Mouse (Mus musculus): Measurements from ENCODE around the gene D930020B18Rik. TPM values are rescaled to one million over a fixed set of nuclear protein-coding genes. Genes with fewer than 3 reads are reported as not detected.

Gene D930020B18Rik
- polyA plus RNA-seq, 1 experiment from 2014 or later: 0.14 TPM

DNA sequence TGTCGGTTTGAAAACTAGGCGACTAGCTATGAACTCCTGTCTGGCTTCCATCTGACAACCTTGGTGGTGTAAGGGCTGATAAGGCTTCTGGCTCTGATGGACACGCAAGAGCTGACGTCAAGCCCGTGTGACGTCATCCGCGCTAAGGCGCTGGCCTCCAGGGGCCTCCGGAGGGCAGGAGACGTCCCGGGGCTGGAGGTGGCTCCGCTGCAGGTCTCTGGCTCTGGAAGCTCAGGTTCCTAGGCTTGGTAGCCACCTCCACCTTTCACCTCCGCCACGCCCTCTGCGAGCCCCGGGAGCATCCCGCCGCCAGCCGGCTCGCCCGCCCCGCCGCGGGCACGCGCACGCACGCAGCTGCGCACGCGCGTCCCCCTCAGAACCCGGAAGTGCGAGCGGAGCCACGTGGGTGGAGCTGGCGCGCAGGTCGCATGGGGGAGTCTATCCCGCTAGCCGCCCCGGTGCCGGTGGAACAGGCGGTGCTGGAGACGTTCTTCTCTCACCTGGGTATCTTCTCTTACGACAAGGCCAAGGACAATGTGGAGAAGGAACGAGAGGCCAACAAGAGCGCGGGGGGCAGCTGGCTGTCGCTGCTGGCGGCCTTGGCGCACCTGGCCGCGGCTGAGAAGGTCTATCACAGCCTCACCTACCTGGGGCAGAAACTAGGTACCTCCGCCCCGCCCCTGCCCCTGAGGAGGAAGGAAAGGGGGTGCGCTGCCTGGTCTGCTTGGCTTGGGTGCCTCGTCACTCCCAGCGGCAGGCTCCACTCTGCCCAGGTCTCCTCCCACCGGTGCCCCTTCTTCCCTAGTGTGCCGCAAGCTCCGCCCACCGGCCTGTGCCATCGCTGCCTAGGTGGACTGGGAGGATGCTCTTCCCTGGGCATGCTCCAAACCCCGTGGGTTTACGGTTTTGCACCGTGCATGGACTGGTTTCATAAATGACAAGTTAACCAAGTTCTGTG is 98.4 kb downstream of the D930020B18Rik start, which contains the start of gene BC048403:
TSS of gene BC048403 (plus strand) at position 390 of the 958 bp plus-strand sequence.
- no peaks in the 10 kb centered on the region for H3K36me3 ChIP-seq (ENCODE audit: control insufficient read depth, insufficient read depth)
- H3K9ac ChIP-seq (ENCODE audit: low read length): peak within 1 kb of the TSS; percentile 84
- no peak within 1 kb of the TSS for H3K27ac ChIP-seq (ENCODE audit: low read length)
- peak; percentile 90 for ATAC-seq (replicated peaks; ENCODE audit: extremely low read depth, insufficient read depth, low FRiP score)
- peak within 1 kb of the TSS; percentile 97 for H3K4me2 ChIP-seq (ENCODE audit: low read depth, low read length)
- H3K27me3 ChIP-seq (ENCODE audit: control insufficient read depth, insufficient read depth, low read length): no peaks in the 10 kb centered on the region
- peak within 1 kb of the TSS; percentile 92 for H3K4me3 ChIP-seq (ENCODE audit: low read length)
- H3K4me1 ChIP-seq (ENCODE audit: control insufficient read depth, insufficient read depth, low read length): peaks cover 4% of the 10 kb centered on the region; the same call in 1 of the 2 replicates
- whole genome bisulfite sequencing: under 1% methylated on average over 68 of the region's 68 CpGs
- no peaks in the 10 kb centered on the region for H3K9me3 ChIP-seq (replicated peaks; ENCODE audit: control insufficient read depth, low read length)

GRCm38 (mm10) chr10:121742336-121742735 is 100.9 kb downstream of the D930020B18Rik start:
- peaks cover 4% of the 10 kb centered on the region; the same call in 1 of the 2 replicates for H3K4me1 ChIP-seq (ENCODE audit: control insufficient read depth, insufficient read depth, low read length)
- no peaks in the 10 kb centered on the region for H3K27me3 ChIP-seq (ENCODE audit: control insufficient read depth, insufficient read depth, low read length)
- no peak overlapping the region for H3K9ac ChIP-seq (ENCODE audit: low read length)
- H3K4me3 ChIP-seq (ENCODE audit: low read length): no peak overlapping the region
- peaks cover 11% of the 10 kb centered on the region for H3K36me3 ChIP-seq (ENCODE audit: control insufficient read depth, insufficient read depth)
- H3K27ac ChIP-seq (ENCODE audit: low read length): no peak overlapping the region
- no peak overlapping the region for H3K4me2 ChIP-seq (ENCODE audit: low read depth, low read length)
- no peaks in the 10 kb centered on the region for H3K9me3 ChIP-seq (replicated peaks; ENCODE audit: control insufficient read depth, low read length)
- WGBS: 71% methylated on average over 4 of the region's 4 CpGs
- no peak for ATAC-seq (replicated peaks; ENCODE audit: extremely low read depth, insufficient read depth, low FRiP score)

Small RNAs within 50 kb of the gene (microRNA-seq; reads per million reads assigned to microRNA genes)
- gene Gm24330: not detected

Other genes with a start within 250 kb of the D930020B18Rik start
- 24.1 and 24.8 TPM in 2 replicates for gene Rassf3, start 165.2 kb upstream of the D930020B18Rik start, polyA plus RNA-seq (2015; fragmentation: Nextera tagmentation; extraction: Ambion mirVana)
- gene Tbk1, start 54.8 kb upstream of the D930020B18Rik start, polyA plus RNA-seq (2015; fragmentation: Nextera tagmentation; extraction: Ambion mirVana): 22.8 and 27.9 TPM in 2 replicates
- 28.3 and 31.5 TPM in 2 replicates for gene Xpot, start 15.3 kb upstream of the D930020B18Rik start, polyA plus RNA-seq (2015; fragmentation: Nextera tagmentation; extraction: Ambion mirVana)
- gene BC048403, start 98.3 kb downstream of the D930020B18Rik start, polyA plus RNA-seq (2015; fragmentation: Nextera tagmentation; extraction: Ambion mirVana): 1.6 and 1.9 TPM in 2 replicates

All from heart, embryonic 16.5 days (tissue).